Mouse (Mus musculus): Measurements from ENCODE around the gene Car9.

- TF ChIP-seq CTCF (IDR thresholded peaks at IDR 0.05; ENCODE audit: extremely low read depth, insufficient read length, insufficient replicate concordance, low read depth, low read length) (no peak), POLR2A (IDR thresholded peaks at IDR 0.05; ENCODE audit: low read depth, low read length) (no peak)
Measured at GRCm38 (mm10) chr4:43497405-43497804, 9.4 kb upstream of the Car9 start.

Measured in small intestine, adult 2 months (tissue).